Mouse (Mus musculus): ENCODE results near the gene Olfr1448. TPM values are rescaled to one million over a fixed set of nuclear protein-coding genes. Genes with fewer than 3 reads are reported as not detected.
"Not testable (repeated sequence)": the region's sequence is repeated elsewhere in the genome, so short reads cannot be mapped to it uniquely, and the experiment has no call there.

Olfr1448 gene
- not detected for total RNA-seq (2021)
- long read RNA-seq, experiment 1 = 0 reads
- long read RNA-seq, experiment 2 = 0 reads

- no peak for DNase-seq
These were observed at the start of gene Olfr1448 for GRCm38 (mm10) chr19:12924319-12924718. Gene Olfr1448 (minus strand): TSS chr19:12924419.

- DNase-seq = not testable (repeated sequence)
These were observed 45.9 kb upstream of the Olfr1448 start for GRCm38 (mm10) chr19:12970082-12970481.

- DNase-seq = no peak
These were observed 25.7 kb upstream of the Olfr1448 start, which contains the start of gene Olfr1450 for GRCm38 (mm10) chr19:12949958-12950357. Gene Olfr1450 (plus strand): TSS chr19:12950258.

- DNase-seq = no peak
These were observed 6.3 kb upstream of the Olfr1448 start, which contains the start of gene Olfr1449 for GRCm38 (mm10) chr19:12930540-12930939. Gene Olfr1449 (plus strand): TSS chr19:12930840.

GRCm38 (mm10) chr19:12903643-12904042, 20.6 kb downstream of the Olfr1448 start, which contains the start of gene Olfr1447:
Gene Olfr1447 (minus strand): TSS chr19:12903743.
- no peak for DNase-seq

GRCm38 (mm10) chr19:12893424-12893823, 30.8 kb downstream of the Olfr1448 start, which contains the start of gene Olfr1446:
Gene Olfr1446 (minus strand): TSS chr19:12893524.
- DNase-seq = no peak

GRCm38 (mm10) chr19:12883555-12883954, 40.7 kb downstream of the Olfr1448 start, which contains the start of gene Olfr1445:
Gene Olfr1445 (plus strand): TSS chr19:12883855.
- no peak for DNase-seq

Other genes starting within 250 kb of the Olfr1448 start
- not detected for gene Olfr1443, start 246.3 kb downstream of the Olfr1448 start, total RNA-seq (2021)
- gene Keg1, start 228.6 kb downstream of the Olfr1448 start, total RNA-seq (2021) = not detected
- gene Cntf, start 158.8 kb downstream of the Olfr1448 start, total RNA-seq (2021) = 1 to 10 TPM; 4.4 to 4.6 TPM
- 10 to 100 TPM; 68.7 to 69.4 TPM for gene Zfp91, start 128.3 kb downstream of the Olfr1448 start, total RNA-seq (2021)
- gene Lpxn, start 128.2 kb downstream of the Olfr1448 start, total RNA-seq (2021) = 1 to 10 TPM in 1 of 2 experiments, under 1 TPM in 1; 0.85 to 1.1 TPM
- gene Gm5244, start 77.7 kb downstream of the Olfr1448 start, total RNA-seq (2021) = not detected
- gene Olfr1444, start 67.1 kb downstream of the Olfr1448 start, total RNA-seq (2021) = not detected
- not detected for gene Olfr1445, start 40.6 kb downstream of the Olfr1448 start, total RNA-seq (2021)
- not detected for gene Olfr1446, start 30.9 kb downstream of the Olfr1448 start, total RNA-seq (2021)
- gene Olfr1447, start 20.7 kb downstream of the Olfr1448 start, total RNA-seq (2021) = not detected
- not detected for gene Olfr1449, start 6.4 kb upstream of the Olfr1448 start, total RNA-seq (2021)
- not detected for gene Olfr1450, start 25.8 kb upstream of the Olfr1448 start, total RNA-seq (2021)
- not detected for gene Olfr1451, start 70.6 kb upstream of the Olfr1448 start, total RNA-seq (2021)
- not detected for gene Olfr1453, start 103.9 kb upstream of the Olfr1448 start, total RNA-seq (2021)
- not detected for gene Olfr1454, start 136.2 kb upstream of the Olfr1448 start, total RNA-seq (2021)
- not detected for gene Olfr1457, start 173.5 kb upstream of the Olfr1448 start, total RNA-seq (2021)
- not detected for gene Olfr1458, start 182.4 kb upstream of the Olfr1448 start, total RNA-seq (2021)
- gene Olfr1459, start 225.1 kb upstream of the Olfr1448 start, total RNA-seq (2021) = under 1 TPM in 1 of 2 experiments, not detected in 1; 0.07 TPM
- not detected for gene Olfr1461, start 238.6 kb upstream of the Olfr1448 start, total RNA-seq (2021)